In the genomic region with DNA sequence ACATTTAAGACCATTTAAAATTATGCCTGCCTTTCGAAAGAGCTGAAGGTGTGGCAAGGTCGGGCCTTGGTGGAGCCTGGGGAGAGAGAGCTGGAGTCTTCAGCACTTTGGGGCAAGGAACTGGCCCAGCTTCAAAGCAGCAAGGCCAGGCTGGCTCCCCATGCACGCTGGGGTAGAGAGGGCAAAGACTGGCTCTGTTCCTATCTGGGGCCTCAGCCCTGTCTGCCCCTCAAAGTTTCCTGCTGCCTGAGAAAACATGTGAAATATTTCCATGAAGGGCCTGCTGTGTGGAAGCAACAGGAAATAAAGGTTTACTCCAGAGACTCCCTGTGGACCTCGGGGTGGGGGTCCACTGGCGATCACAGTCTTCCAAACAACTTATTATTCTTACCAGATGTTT, we compare ENCODE assay signal across 11 mouse cellular contexts.
DNase-seq lines count a peak whose midpoint lies in the region; ATAC-seq and TF ChIP-seq lines count a peak whose summit lies in the region.
"Had no signal": no experiment of that assay in that cellular context is flagged by ENCODE, and none has a peak within 500 bp of the region (broad histone marks: within the 10 kb centered on the region; RNA-seq: fewer than 3 reads in every experiment).

No protein-coding gene starts in this region.

- no peak overlapping the region for H3K4me2 ChIP-seq in intestine, embryonic 14.5 days (ENCODE audit: low read length)
- no peak overlapping the region for H3K4me2 ChIP-seq in intestine, postnatal 0 days (replicated peaks; ENCODE audit: low read depth)
- H3K4me2 ChIP-seq in hindbrain, postnatal 0 days (ENCODE audit: low read depth, low read length), result no peak overlapping the region

- no peaks in the 10 kb centered on the region for H3K36me3 ChIP-seq in intestine, embryonic 14.5 days (ENCODE audit: control insufficient read depth, insufficient read depth, low read length)
- no peaks in the 10 kb centered on the region; the same call in 1 of the 2 replicates for H3K36me3 ChIP-seq in intestine, postnatal 0 days (ENCODE audit: control insufficient read depth, insufficient read depth)
- no peaks in the 10 kb centered on the region for H3K36me3 ChIP-seq in hindbrain, postnatal 0 days (ENCODE audit: insufficient read depth, low read length)

- TF ChIP-seq CTCF in intestine, postnatal 0 days (IDR thresholded peaks at IDR 0.05; ENCODE audit: low read depth), result no peak
- no peak for TF ChIP-seq CTCF in cortical plate, adult 2 months (IDR thresholded peaks at IDR 0.05; ENCODE audit: extremely low read depth, insufficient read depth, low read length)
- TF ChIP-seq CTCF in hindbrain, postnatal 0 days (IDR thresholded peaks at IDR 0.05; ENCODE audit: low read depth), result no peak

- DNase-seq in intestine, embryonic 14.5 days (ENCODE audit: low spot score), result no peak
- no peak for DNase-seq in hindbrain, postnatal 0 days (ENCODE audit: low spot score)
- DNase-seq in right cerebral cortex, adult 2 months (ENCODE audit: low spot score in 2 of 2), result no peak
- DNase-seq in urinary bladder, postnatal 36 days (ENCODE audit: low spot score in 2 of 2), result no peak
- DNase-seq: cerebellum, adult 9-11 months; gastrocnemius, postnatal 25 days; lung, adult 2 months had no signal

- no peaks in the 10 kb centered on the region for H3K27me3 ChIP-seq in intestine, embryonic 14.5 days (replicated peaks; ENCODE audit: control insufficient read depth, insufficient read depth, low read length)
- H3K27me3 ChIP-seq in intestine, postnatal 0 days (replicated peaks; ENCODE audit: control insufficient read depth, insufficient read depth, low read length), result no peaks in the 10 kb centered on the region
- H3K27me3 ChIP-seq in hindbrain, postnatal 0 days (ENCODE audit: insufficient read depth, low read length), result no peaks in the 10 kb centered on the region

- peak overlapping the region; percentile 52; the same call in 1 of the 2 replicates for H3K27ac ChIP-seq in intestine, embryonic 14.5 days (ENCODE audit: low read depth)
- no peak overlapping the region for H3K27ac ChIP-seq in intestine, postnatal 0 days (ENCODE audit: low read depth, low read length)
- peak overlapping the region; percentile 15; the same call in 1 of the 2 replicates for H3K27ac ChIP-seq in brown adipose tissue, adult 24 weeks (replicated peaks; ENCODE audit: low read depth, low read length)
- H3K27ac ChIP-seq in cortical plate, adult 2 months (ENCODE audit: insufficient read depth, low read length), result peak overlapping the region; percentile 93; the same call in 1 of the 2 replicates
- H3K27ac ChIP-seq in hindbrain, postnatal 0 days, result peak overlapping the region; percentile 63; the same call in 1 of the 2 replicates

- WGBS in intestine, embryonic 14.5 days, result 24% methylated on average over 5 of the region's 5 CpGs
- 35% methylated on average over 5 of the region's 5 CpGs for WGBS in intestine, postnatal 0 days
- 36% methylated on average over 5 of the region's 5 CpGs for WGBS in hindbrain, postnatal 0 days

- peaks cover 4% of the 10 kb centered on the region for H3K4me1 ChIP-seq in intestine, embryonic 14.5 days (replicated peaks; ENCODE audit: control insufficient read depth, insufficient read depth, low read length)
- H3K4me1 ChIP-seq in intestine, postnatal 0 days (replicated peaks; ENCODE audit: control insufficient read depth, insufficient read depth, low read length), result no peaks in the 10 kb centered on the region
- peaks cover 18% of the 10 kb centered on the region for H3K4me1 ChIP-seq in brown adipose tissue, adult 24 weeks (ENCODE audit: control insufficient read depth, insufficient read depth, insufficient read length, low read length)
- H3K4me1 ChIP-seq in cortical plate, adult 2 months (ENCODE audit: control insufficient read depth, insufficient read depth, low read length), result peaks cover 11% of the 10 kb centered on the region
- H3K4me1 ChIP-seq in hindbrain, postnatal 0 days (ENCODE audit: insufficient read depth, low read length), result 0 out of 2 replicates have a peak, but pooled peaks cover 9% of the 10 kb centered on the region

- ATAC-seq in intestine, embryonic 14.5 days (replicated peaks; ENCODE audit: low FRiP score, low TSS enrichment, low read depth), result no peak
- no peak for ATAC-seq in intestine, postnatal 0 days
- no peak for ATAC-seq in hindbrain, postnatal 0 days

- H3K9ac ChIP-seq in intestine, embryonic 14.5 days (ENCODE audit: low read length), result no peak overlapping the region
- H3K9ac ChIP-seq in intestine, postnatal 0 days (ENCODE audit: low read depth, low read length), result no peak overlapping the region
- no peak overlapping the region for H3K9ac ChIP-seq in hindbrain, postnatal 0 days (replicated peaks; ENCODE audit: low read length)

- H3K9me3 ChIP-seq in intestine, embryonic 14.5 days (ENCODE audit: control insufficient read depth, low read length), result no peaks in the 10 kb centered on the region
- no peaks in the 10 kb centered on the region for H3K9me3 ChIP-seq in intestine, postnatal 0 days (ENCODE audit: control insufficient read depth)
- no peaks in the 10 kb centered on the region for H3K9me3 ChIP-seq in hindbrain, postnatal 0 days (ENCODE audit: low read length)
- H3K9me3 ChIP-seq: G1E had no signal

- no peak for TF ChIP-seq POLR2A in cortical plate, adult 2 months (IDR thresholded peaks at IDR 0.05; ENCODE audit: extremely low read depth, insufficient read depth, low read length)

- H3K4me3 ChIP-seq in intestine, embryonic 14.5 days (ENCODE audit: low read depth, low read length), result no peak overlapping the region
- H3K4me3 ChIP-seq in intestine, postnatal 0 days (ENCODE audit: low read depth, low read length), result no peak overlapping the region
- no peak overlapping the region for H3K4me3 ChIP-seq in brown adipose tissue, adult 24 weeks (ENCODE audit: insufficient read depth, low read depth, low read length)
- no peak overlapping the region for H3K4me3 ChIP-seq in cortical plate, adult 2 months (ENCODE audit: insufficient read depth, low read length)
- H3K4me3 ChIP-seq in hindbrain, postnatal 0 days (ENCODE audit: low read length), result no peak overlapping the region
